Mouse (Mus musculus): Measurements from ENCODE around the gene Rnf26. TPM values are rescaled to one million over a fixed set of nuclear protein-coding genes. Genes with fewer than 3 reads are reported as not detected.

Rnf26 gene
- polyA plus RNA-seq, 1 experiment from 2014 or later = 28.7 TPM

DNA sequence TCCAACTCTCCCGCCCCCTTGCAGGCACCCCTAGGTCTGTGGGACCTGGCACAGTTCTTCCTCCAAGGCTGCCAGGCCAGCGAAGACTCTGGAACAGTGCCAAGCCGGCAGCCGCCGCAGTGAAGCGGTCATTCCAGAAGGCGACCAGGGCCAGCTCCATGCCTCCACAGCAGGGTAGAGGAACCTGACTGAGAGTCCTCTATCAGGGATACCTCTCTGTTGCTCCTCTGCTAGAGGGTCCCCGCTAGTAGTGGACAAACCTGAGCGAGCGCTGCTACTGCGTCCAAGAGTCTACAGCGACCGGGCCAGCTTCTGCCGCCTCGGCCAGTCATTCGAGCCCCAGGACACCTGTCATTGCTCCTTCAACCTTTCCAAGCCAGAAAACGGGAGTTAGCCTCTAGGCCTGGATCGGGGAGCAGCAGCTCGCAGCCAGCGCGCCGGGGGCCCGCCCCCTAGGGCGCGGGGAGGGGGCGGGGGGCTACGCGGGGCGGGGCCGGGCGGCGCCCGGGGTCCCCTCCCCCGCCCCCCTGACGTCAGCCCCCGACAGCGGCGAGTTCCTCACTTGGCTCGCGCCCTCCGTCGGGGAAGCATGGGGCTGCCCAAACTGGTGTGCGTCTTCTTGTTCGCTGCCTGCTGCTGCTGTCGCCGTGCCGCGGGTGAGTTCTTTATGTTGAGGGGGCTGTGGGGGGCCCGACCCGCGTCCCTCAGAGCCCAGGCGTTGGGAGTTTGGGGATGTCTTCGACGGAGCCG lies 21.0 kb upstream of the Rnf26 start, which contains the start of gene Mcam:
Mcam (plus strand) TSS at position 369 of the 750 bp plus-strand sequence.
- H3K4me3 ChIP-seq = peak within 1 kb of the TSS; percentile 83
- ATAC-seq (replicated peaks; ENCODE audit: insufficient number of reproducible peaks, insufficient read depth, low FRiP score, low read depth) = peak; percentile 41
- H3K27me3 ChIP-seq = no peaks in the 10 kb centered on the region
- H3K4me2 ChIP-seq = peak within 1 kb of the TSS; percentile 74
- H3K9me3 ChIP-seq (replicated peaks) = no peaks in the 10 kb centered on the region
- H3K9ac ChIP-seq = peak within 1 kb of the TSS; percentile 89
- peak within 1 kb of the TSS; percentile 96 for H3K27ac ChIP-seq
- H3K4me1 ChIP-seq (replicated peaks) = peaks cover 84% of the 10 kb centered on the region
- H3K36me3 ChIP-seq = peaks cover 21% of the 10 kb centered on the region
- under 1% methylated on average over 54 of the region's 55 CpGs for WGBS

GRCm38 (mm10) chr9:44133287-44133686 lies 20.0 kb upstream of the Rnf26 start:
- peaks cover 11% of the 10 kb centered on the region for H3K36me3 ChIP-seq
- H3K4me2 ChIP-seq = peak overlapping the region; percentile 74
- H3K9me3 ChIP-seq (replicated peaks) = no peaks in the 10 kb centered on the region
- ATAC-seq (replicated peaks; ENCODE audit: insufficient number of reproducible peaks, insufficient read depth, low FRiP score, low read depth) = no peak
- H3K27me3 ChIP-seq = no peaks in the 10 kb centered on the region
- 17% methylated on average over 2 of the region's 2 CpGs for WGBS
- H3K27ac ChIP-seq = peak overlapping the region; percentile 96
- peak overlapping the region; percentile 89 for H3K9ac ChIP-seq
- peak overlapping the region; percentile 83 for H3K4me3 ChIP-seq
- peaks cover 80% of the 10 kb centered on the region for H3K4me1 ChIP-seq (replicated peaks)

- Histone ChIP-seq H3K4me1 (replicated peaks) (peaks cover 77% of the 10 kb centered on the region), H3K4me3 (no peak overlapping the region), H3K9me3 (replicated peaks) (no peaks in the 10 kb centered on the region), H3K27ac (peak overlapping the region; percentile 96), H3K4me2 (no peak overlapping the region), H3K9ac (no peak overlapping the region), H3K27me3 (no peaks in the 10 kb centered on the region), H3K36me3 (peaks cover 2% of the 10 kb centered on the region)
- 64% methylated on average over 5 of the region's 5 CpGs for WGBS
- ATAC-seq (replicated peaks; ENCODE audit: insufficient number of reproducible peaks, insufficient read depth, low FRiP score, low read depth) = no peak
These were observed 18.9 kb upstream of the Rnf26 start for GRCm38 (mm10) chr9:44132200-44132599.

- Histone ChIP-seq H3K4me1 (replicated peaks) (peaks cover 73% of the 10 kb centered on the region), H3K27ac (peak overlapping the region; percentile 96), H3K9ac (no peak overlapping the region), H3K36me3 (no peaks in the 10 kb centered on the region), H3K9me3 (replicated peaks) (no peaks in the 10 kb centered on the region), H3K4me3 (0 out of 2 replicates have a peak overlapping the region, but pooled peaks have one; percentile 5), H3K27me3 (no peaks in the 10 kb centered on the region), H3K4me2 (peak overlapping the region; percentile 92; the same call in 1 of the 2 replicates)
- no peak; the same call in 1 of the 2 replicates for ATAC-seq (replicated peaks; ENCODE audit: insufficient number of reproducible peaks, insufficient read depth, low FRiP score, low read depth)
- WGBS = 52% methylated on average over 7 of the region's 7 CpGs
These were observed 17.9 kb upstream of the Rnf26 start for GRCm38 (mm10) chr9:44131276-44131590.

DNA sequence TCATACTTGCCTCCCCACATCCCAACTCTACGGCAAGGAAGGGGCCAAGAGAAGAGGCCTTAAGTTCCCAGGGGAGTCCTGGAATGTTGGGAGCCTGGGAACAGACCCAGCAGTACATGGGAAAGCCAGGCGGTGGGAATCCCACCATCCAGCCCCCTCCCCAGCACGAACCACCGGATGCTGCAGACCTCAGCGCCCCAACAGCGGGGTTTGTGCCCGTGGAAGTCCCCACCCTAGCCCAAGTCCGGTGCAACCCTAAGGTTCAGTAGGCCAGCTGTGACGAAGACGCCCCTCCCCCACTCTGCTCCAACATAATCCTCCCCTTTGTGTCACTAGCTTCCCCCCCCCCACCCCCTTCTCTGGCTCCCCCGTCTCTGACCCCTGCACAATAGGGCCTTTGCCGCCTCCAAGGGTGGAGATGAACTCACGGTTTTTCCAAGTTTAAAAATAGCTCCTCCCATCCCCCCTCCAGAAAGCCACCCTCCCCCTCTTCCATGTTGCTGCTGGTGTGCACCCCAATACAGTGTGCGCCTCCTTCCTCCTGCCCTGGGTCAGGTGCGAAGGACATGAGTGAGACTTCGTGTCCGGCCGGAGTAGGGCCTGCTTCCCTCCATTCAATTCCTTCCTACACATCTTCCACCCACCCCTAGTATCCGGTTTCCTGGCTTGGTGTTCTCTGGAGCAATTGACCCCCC lies 17.4 kb upstream of the Rnf26 start:
- Histone ChIP-seq H3K4me3 (peak overlapping the region; percentile 55), H3K9me3 (replicated peaks) (no peaks in the 10 kb centered on the region), H3K9ac (peak overlapping the region; percentile 71), H3K36me3 (no peaks in the 10 kb centered on the region), H3K27ac (peak overlapping the region; percentile 96), H3K4me2 (peak overlapping the region; percentile 92), H3K4me1 (replicated peaks) (peaks cover 72% of the 10 kb centered on the region), H3K27me3 (no peaks in the 10 kb centered on the region)
- WGBS = 21% methylated on average over 19 of the region's 19 CpGs
- peak; percentile 5; the same call in 1 of the 2 replicates for ATAC-seq (replicated peaks; ENCODE audit: insufficient number of reproducible peaks, insufficient read depth, low FRiP score, low read depth)

- under 1% methylated on average over 27 of the region's 27 CpGs for WGBS
- no peaks in the 10 kb centered on the region for H3K36me3 ChIP-seq
- H3K4me1 ChIP-seq (replicated peaks) = peaks cover 71% of the 10 kb centered on the region
These were observed 16.7 kb upstream of the Rnf26 start for GRCm38 (mm10) chr9:44130034-44130433.

GRCm38 (mm10) chr9:44129633-44130032 lies 16.3 kb upstream of the Rnf26 start:
- peak overlapping the region; percentile 55 for H3K4me3 ChIP-seq
- no peaks in the 10 kb centered on the region for H3K36me3 ChIP-seq
- no peaks in the 10 kb centered on the region for H3K27me3 ChIP-seq
- H3K4me2 ChIP-seq = peak overlapping the region; percentile 92
- H3K27ac ChIP-seq = peak overlapping the region; percentile 96
- WGBS = 4% methylated on average over 9 of the region's 9 CpGs
- H3K9me3 ChIP-seq (replicated peaks) = no peaks in the 10 kb centered on the region
- peak overlapping the region; percentile 71 for H3K9ac ChIP-seq
- ATAC-seq (replicated peaks; ENCODE audit: insufficient number of reproducible peaks, insufficient read depth, low FRiP score, low read depth) = 0 out of 2 replicates have a peak, but pooled peaks have one; percentile 2
- peaks cover 71% of the 10 kb centered on the region for H3K4me1 ChIP-seq (replicated peaks)

More at GRCm38 (mm10) chr9:44130034-44130433, 16.7 kb upstream of the Rnf26 start:
- no peaks in the 10 kb centered on the region for H3K27me3 ChIP-seq
- peak overlapping the region; percentile 96 for H3K27ac ChIP-seq
- peak; percentile 63 for ATAC-seq (replicated peaks; ENCODE audit: insufficient number of reproducible peaks, insufficient read depth, low FRiP score, low read depth)
- H3K9me3 ChIP-seq (replicated peaks) = no peaks in the 10 kb centered on the region
- H3K4me3 ChIP-seq = peak overlapping the region; percentile 55
- H3K9ac ChIP-seq = peak overlapping the region; percentile 71
- H3K4me2 ChIP-seq = peak overlapping the region; percentile 92

DNA sequence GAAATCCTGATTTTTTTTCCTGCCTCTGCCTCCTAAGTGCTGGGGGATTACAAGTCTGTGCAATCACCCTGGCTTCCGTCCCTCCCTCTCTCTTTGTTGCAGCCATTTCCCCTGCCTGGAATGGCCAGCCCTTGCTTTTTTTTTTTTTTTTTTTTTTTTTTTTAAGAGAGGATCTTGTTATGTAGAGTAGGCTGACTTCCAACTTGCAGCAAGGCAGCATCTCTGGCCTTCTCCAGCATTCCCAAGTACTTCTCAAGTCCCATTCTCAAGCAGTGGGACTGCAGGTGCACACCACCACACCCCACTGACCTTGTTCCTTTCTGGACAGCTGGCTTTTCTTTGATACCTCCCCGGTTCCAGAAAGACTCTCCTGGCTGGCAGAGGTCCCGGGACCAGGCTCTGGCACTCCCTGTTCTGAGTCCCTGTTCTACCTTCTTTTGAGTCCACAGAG lies 14.1 kb upstream of the Rnf26 start:
- H3K4me3 ChIP-seq = no peak overlapping the region
- H3K36me3 ChIP-seq = no peaks in the 10 kb centered on the region
- no peaks in the 10 kb centered on the region for H3K27me3 ChIP-seq
- H3K4me2 ChIP-seq = no peak overlapping the region
- H3K4me1 ChIP-seq (replicated peaks) = peaks cover 52% of the 10 kb centered on the region
- 48% methylated on average over 3 of the region's 3 CpGs for WGBS
- H3K27ac ChIP-seq = peak overlapping the region; percentile 55
- no peak overlapping the region for H3K9ac ChIP-seq
- no peak for ATAC-seq (replicated peaks; ENCODE audit: insufficient number of reproducible peaks, insufficient read depth, low FRiP score, low read depth)
- no peaks in the 10 kb centered on the region for H3K9me3 ChIP-seq (replicated peaks)

GRCm38 (mm10) chr9:44126746-44127145 lies 13.4 kb upstream of the Rnf26 start:
- H3K27me3 ChIP-seq = no peaks in the 10 kb centered on the region
- no peaks in the 10 kb centered on the region for H3K9me3 ChIP-seq (replicated peaks)
- 79% methylated on average over 3 of the region's 3 CpGs for WGBS
- peak overlapping the region; percentile 48; the same call in 1 of the 2 replicates for H3K4me2 ChIP-seq
- no peak overlapping the region for H3K4me3 ChIP-seq
- H3K27ac ChIP-seq = peak overlapping the region; percentile 55
- peaks cover 47% of the 10 kb centered on the region for H3K4me1 ChIP-seq (replicated peaks)
- no peaks in the 10 kb centered on the region for H3K36me3 ChIP-seq
- H3K9ac ChIP-seq = no peak overlapping the region
- ATAC-seq (replicated peaks; ENCODE audit: insufficient number of reproducible peaks, insufficient read depth, low FRiP score, low read depth) = no peak

GRCm38 (mm10) chr9:44125546-44126428 lies 12.5 kb upstream of the Rnf26 start:
- Histone ChIP-seq H3K4me2 (peak overlapping the region; percentile 48), H3K9ac (peak overlapping the region; percentile 12; the same call in 1 of the 2 replicates), H3K9me3 (replicated peaks) (no peaks in the 10 kb centered on the region), H3K36me3 (no peaks in the 10 kb centered on the region), H3K27ac (peak overlapping the region; percentile 55), H3K27me3 (no peaks in the 10 kb centered on the region), H3K4me1 (replicated peaks) (peaks cover 38% of the 10 kb centered on the region), H3K4me3 (peak overlapping the region; percentile 6; the same call in 1 of the 2 replicates)
- no peak for ATAC-seq (replicated peaks; ENCODE audit: insufficient number of reproducible peaks, insufficient read depth, low FRiP score, low read depth)
- 32% methylated on average over 18 of the region's 18 CpGs for WGBS
